Mouse (Mus musculus) heart, embryonic 16.5 days (tissue): Measurements from ENCODE around the gene Elovl6. TPM values are rescaled to one million over a fixed set of nuclear protein-coding genes. Genes with fewer than 3 reads are reported as not detected.

ENCODE experiments used
- ATAC-seq: fragments of 200-750 bp; cut with Nextera tagmentation; replicated peaks from 2 replicates; pipeline ENCODE4 v1.8.0; 2017; ENCODE audit warnings: moderate number of reproducible peaks; ENCODE audit not compliant: insufficient read depth, low FRiP score; ENCODE audit errors: extremely low read depth
- H3K27ac ChIP-seq: fragments of 300-500 bp; sonication (generic); 2 replicates; pipeline ENCODE4 v1.5.1; 2014; ENCODE audit warnings: mild to moderate bottlenecking, low read length, control low read depth, moderate library complexity
- H3K27me3 ChIP-seq: fragments of 300-500 bp; sonication (generic); 2 replicates; pipeline ENCODE4 v1.6.1; 2014; ENCODE audit warnings: low read length, mixed read lengths; ENCODE audit not compliant: control insufficient read depth, insufficient read depth
- H3K36me3 ChIP-seq: fragments of 300-500 bp; sonication (generic); 2 replicates; pipeline ENCODE4 v1.6.1; 2014; ENCODE audit not compliant: control insufficient read depth, insufficient read depth
- H3K4me1 ChIP-seq: fragments of 300-500 bp; sonication (generic); 2 replicates; pipeline ENCODE4 v1.6.1; 2014; ENCODE audit warnings: low read length, mixed read lengths; ENCODE audit not compliant: control insufficient read depth, insufficient read depth
- H3K4me2 ChIP-seq: fragments of 300-500 bp; sonication (generic); 2 replicates; pipeline ENCODE4 v1.6.1; 2014; ENCODE audit warnings: low read depth, mild to moderate bottlenecking, control low read depth, low read length
- H3K4me3 ChIP-seq: fragments of 300-500 bp; sonication (generic); 2 replicates; pipeline ENCODE4 v1.5.1; 2014; ENCODE audit warnings: mild to moderate bottlenecking, control low read depth, low read length
- H3K9ac ChIP-seq: fragments of 300-500 bp; sonication (generic); 2 replicates; pipeline ENCODE4 v1.6.1; 2014; ENCODE audit warnings: low read length, control low read depth
- H3K9me3 ChIP-seq: fragments of 300-500 bp; sonication (generic); replicated peaks from 2 replicates; pipeline ENCODE4 v1.6.1; 2016; ENCODE audit warnings: low read length; ENCODE audit not compliant: control insufficient read depth
- WGBS: fragments of 180-500 bp; shearing (Covaris S2); extraction: QIAGEN DNeasy Blood & Tissue Kit; methylation state at CpG from one replicate; pipeline ENCODE4 v1.1.7; 2014; 5-methylcytosine and 5-hydroxymethylcytosine counted together
- polyA plus RNA-seq: library from polyadenylated mRNA; unstranded; fragments of >200 nt; fragmentation: Nextera tagmentation; extraction: Ambion mirVana; gene quantifications from 2 replicates; pipeline ENCODE4 v1.2.1, GENCODE M21; 2015

The Elovl6 gene
- polyA plus RNA-seq, 1 experiment from 2014 or later = 10.2 TPM

DNA sequence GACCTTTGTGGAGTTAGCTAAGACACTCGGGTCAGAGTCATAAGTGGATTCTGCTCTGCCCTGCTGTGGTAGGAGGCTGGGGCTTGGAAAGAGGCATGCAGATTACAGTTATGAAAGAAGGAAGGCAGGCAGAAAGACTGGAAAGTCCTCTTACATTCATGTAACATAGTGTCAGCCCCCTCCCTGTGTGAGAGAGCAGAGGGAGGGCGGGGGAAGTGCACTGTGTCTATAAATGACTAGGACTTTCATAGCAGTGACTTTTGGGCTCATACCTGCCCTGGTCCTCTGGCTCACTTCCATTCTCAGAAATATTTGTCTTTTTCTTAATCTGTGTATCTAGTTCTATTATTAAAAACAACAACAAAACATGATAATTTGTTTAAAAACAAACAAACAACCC lies 33.9 kb downstream of the Elovl6 start:
- Histone ChIP-seq H3K27me3 (no peaks in the 10 kb centered on the region), H3K9ac (no peak overlapping the region), H3K9me3 (no peaks in the 10 kb centered on the region), H3K4me2 (no peak overlapping the region), H3K36me3 (no peaks in the 10 kb centered on the region), H3K27ac (no peak overlapping the region), H3K4me3 (no peak overlapping the region), H3K4me1 (peaks cover 10% of the 10 kb centered on the region)
- no peak; the same call in 1 of the 2 replicates for ATAC-seq
- 56% methylated on average over 2 of the region's 2 CpGs for WGBS

DNA sequence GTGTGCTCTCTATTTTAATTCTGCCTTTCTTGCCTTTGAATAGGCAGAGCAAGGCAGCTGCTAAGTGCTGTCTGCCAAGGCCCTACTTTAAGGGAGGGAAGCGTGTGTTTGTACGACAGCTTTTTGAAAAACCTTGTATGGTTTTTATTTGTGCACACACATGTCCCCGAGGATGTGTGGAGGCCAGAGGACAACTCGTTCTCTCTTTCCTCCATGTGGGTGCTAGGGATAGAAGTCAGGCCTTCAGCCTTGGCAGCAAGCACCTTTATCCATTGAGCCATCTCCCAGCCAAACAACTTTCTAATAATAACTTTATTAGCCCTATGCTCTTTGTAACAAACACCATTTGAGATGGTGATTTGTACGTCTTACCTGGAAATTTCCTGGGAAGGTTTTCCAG lies 34.7 kb downstream of the Elovl6 start:
- Histone ChIP-seq H3K27ac (no peak overlapping the region), H3K27me3 (no peaks in the 10 kb centered on the region), H3K9me3 (no peaks in the 10 kb centered on the region), H3K4me1 (peaks cover 10% of the 10 kb centered on the region), H3K4me2 (no peak overlapping the region), H3K9ac (no peak overlapping the region), H3K4me3 (no peak overlapping the region), H3K36me3 (no peaks in the 10 kb centered on the region)
- WGBS = 64% methylated on average over 5 of the region's 5 CpGs
- no peak for ATAC-seq

- Histone ChIP-seq H3K27ac (peak overlapping the region; percentile 57), H3K9ac (no peak overlapping the region), H3K27me3 (no peaks in the 10 kb centered on the region), H3K4me3 (no peak overlapping the region), H3K4me2 (no peak overlapping the region), H3K36me3 (no peaks in the 10 kb centered on the region), H3K4me1 (peaks cover 15% of the 10 kb centered on the region), H3K9me3 (no peaks in the 10 kb centered on the region)
- ATAC-seq = peak; percentile 61; the same call in 1 of the 2 replicates
- 36% methylated on average over 7 of the region's 7 CpGs for WGBS
Observed at GRCm38 (mm10) chr3:129568506-129568905, 36.4 kb downstream of the Elovl6 start.

DNA sequence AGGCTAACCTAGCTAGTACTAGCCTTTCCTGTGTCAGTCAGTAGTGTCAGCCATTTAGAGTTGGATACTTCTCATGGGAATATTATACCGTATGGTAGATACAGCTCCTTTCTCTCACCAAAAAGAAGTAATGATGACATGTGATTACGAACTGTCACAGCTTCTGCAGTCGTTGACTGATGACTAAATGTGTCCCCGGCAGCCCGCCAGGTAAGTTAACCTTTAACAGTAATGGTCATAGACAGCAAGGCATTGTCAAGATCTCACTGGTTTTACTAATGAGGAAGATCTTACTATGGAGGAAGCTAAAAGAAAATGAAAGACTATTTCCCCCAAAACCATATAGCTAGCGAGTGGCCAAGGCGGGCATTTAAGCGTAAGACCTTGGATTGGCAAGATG lies 38.8 kb downstream of the Elovl6 start:
- Histone ChIP-seq H3K36me3 (no peaks in the 10 kb centered on the region), H3K27me3 (no peaks in the 10 kb centered on the region), H3K4me2 (no peak overlapping the region), H3K9ac (no peak overlapping the region), H3K4me3 (no peak overlapping the region), H3K4me1 (peaks cover 11% of the 10 kb centered on the region), H3K27ac (no peak overlapping the region), H3K9me3 (no peaks in the 10 kb centered on the region)
- 94% methylated on average over 8 of the region's 8 CpGs for WGBS
- no peak for ATAC-seq

GRCm38 (mm10) chr3:129571642-129572041 lies 39.5 kb downstream of the Elovl6 start:
- 97% methylated on average over 5 of the region's 5 CpGs for WGBS
- H3K9me3 ChIP-seq = no peaks in the 10 kb centered on the region
- no peak for ATAC-seq
- no peak overlapping the region for H3K4me2 ChIP-seq
- no peak overlapping the region for H3K27ac ChIP-seq
- H3K4me3 ChIP-seq = no peak overlapping the region
- peaks cover 3% of the 10 kb centered on the region; the same call in 1 of the 2 replicates for H3K36me3 ChIP-seq
- H3K9ac ChIP-seq = no peak overlapping the region
- no peaks in the 10 kb centered on the region for H3K27me3 ChIP-seq
- peaks cover 10% of the 10 kb centered on the region for H3K4me1 ChIP-seq

GRCm38 (mm10) chr3:129572959-129573358 lies 40.8 kb downstream of the Elovl6 start:
- no peak for ATAC-seq
- Histone ChIP-seq H3K36me3 (peaks cover 4% of the 10 kb centered on the region; the same call in 1 of the 2 replicates), H3K27me3 (no peaks in the 10 kb centered on the region), H3K4me3 (no peak overlapping the region), H3K9ac (no peak overlapping the region), H3K27ac (no peak overlapping the region), H3K4me1 (peaks cover 10% of the 10 kb centered on the region), H3K4me2 (no peak overlapping the region), H3K9me3 (no peaks in the 10 kb centered on the region)
- WGBS = 79% methylated on average over 4 of the region's 4 CpGs

DNA sequence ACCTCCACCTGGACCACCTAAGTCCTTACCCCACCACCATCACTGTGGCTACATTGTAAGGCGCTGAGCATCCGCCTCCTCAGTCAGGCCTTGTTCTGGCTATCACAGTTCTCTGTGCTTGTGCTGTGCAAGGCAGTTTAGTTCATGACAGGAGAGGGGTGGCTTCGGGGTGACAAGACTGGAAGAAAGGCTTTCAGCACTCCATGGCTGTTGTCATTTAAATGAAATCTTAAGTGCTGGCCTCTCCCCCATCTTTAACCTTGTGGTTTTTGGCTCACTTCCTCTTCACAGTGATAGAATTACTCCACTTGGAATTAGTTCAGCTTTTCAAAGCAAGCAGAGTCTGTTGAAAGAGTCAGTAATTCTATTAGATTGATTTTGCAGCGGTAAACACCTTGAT lies 41.5 kb downstream of the Elovl6 start:
- Histone ChIP-seq H3K9ac (no peak overlapping the region), H3K36me3 (peaks cover 4% of the 10 kb centered on the region; the same call in 1 of the 2 replicates), H3K4me1 (peaks cover 5% of the 10 kb centered on the region; the same call in 1 of the 2 replicates), H3K4me3 (no peak overlapping the region), H3K9me3 (no peaks in the 10 kb centered on the region), H3K27me3 (no peaks in the 10 kb centered on the region), H3K4me2 (no peak overlapping the region), H3K27ac (no peak overlapping the region)
- WGBS = 54% methylated on average over 4 of the region's 4 CpGs
- no peak for ATAC-seq

- H3K27me3 ChIP-seq = no peaks in the 10 kb centered on the region
- WGBS = 91% methylated on average over 4 of the region's 4 CpGs
Observed at GRCm38 (mm10) chr3:129575086-129575485, 42.9 kb downstream of the Elovl6 start.

GRCm38 (mm10) chr3:129576522-129576921 lies 44.4 kb downstream of the Elovl6 start:
- Histone ChIP-seq H3K9me3 (no peaks in the 10 kb centered on the region), H3K9ac (no peak overlapping the region), H3K36me3 (peaks cover 4% of the 10 kb centered on the region; the same call in 1 of the 2 replicates), H3K4me3 (no peak overlapping the region), H3K27me3 (no peaks in the 10 kb centered on the region), H3K4me2 (no peak overlapping the region), H3K27ac (no peak overlapping the region), H3K4me1 (peaks cover 16% of the 10 kb centered on the region)
- ATAC-seq = no peak
- 82% methylated on average over 6 of the region's 6 CpGs for WGBS

More at GRCm38 (mm10) chr3:129575086-129575485, 42.9 kb downstream of the Elovl6 start:
- Histone ChIP-seq H3K9ac (no peak overlapping the region), H3K27ac (no peak overlapping the region), H3K4me1 (peaks cover 5% of the 10 kb centered on the region; the same call in 1 of the 2 replicates), H3K36me3 (peaks cover 4% of the 10 kb centered on the region; the same call in 1 of the 2 replicates), H3K4me3 (no peak overlapping the region), H3K4me2 (no peak overlapping the region), H3K9me3 (no peaks in the 10 kb centered on the region)
- ATAC-seq = no peak
